Mouse (Mus musculus) fat pad, adult 2 months (tissue): ENCODE results near the gene Lingo1.

Experiments used
- DNase-seq: peaks from one replicate; pipeline ENCODE4 v3.0.0-alpha.2; 2011; ENCODE audit warnings: low read depth, low spot score; ENCODE audit errors: extremely low read depth

Lingo1 gene

DNA sequence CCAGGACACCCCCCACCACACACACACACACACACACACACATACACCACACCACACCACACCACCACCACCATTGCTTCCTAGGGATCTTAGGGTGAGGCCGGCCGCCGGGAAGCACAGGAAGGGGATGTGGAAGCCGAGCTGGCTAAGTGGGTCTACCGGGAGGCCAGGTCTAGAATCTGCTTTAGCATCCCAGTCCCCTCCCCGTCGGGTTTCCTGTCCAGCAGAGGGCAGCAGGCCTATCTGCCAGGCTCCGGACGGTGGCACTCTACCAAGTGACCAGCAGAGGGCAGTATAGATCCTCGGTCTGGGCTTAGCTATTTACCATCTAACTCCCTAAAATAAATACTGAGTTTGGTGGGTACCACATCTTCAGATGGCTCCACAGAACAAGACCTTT is 160.1 kb downstream of the Lingo1 start:
- DNase-seq, result no peak

DNA sequence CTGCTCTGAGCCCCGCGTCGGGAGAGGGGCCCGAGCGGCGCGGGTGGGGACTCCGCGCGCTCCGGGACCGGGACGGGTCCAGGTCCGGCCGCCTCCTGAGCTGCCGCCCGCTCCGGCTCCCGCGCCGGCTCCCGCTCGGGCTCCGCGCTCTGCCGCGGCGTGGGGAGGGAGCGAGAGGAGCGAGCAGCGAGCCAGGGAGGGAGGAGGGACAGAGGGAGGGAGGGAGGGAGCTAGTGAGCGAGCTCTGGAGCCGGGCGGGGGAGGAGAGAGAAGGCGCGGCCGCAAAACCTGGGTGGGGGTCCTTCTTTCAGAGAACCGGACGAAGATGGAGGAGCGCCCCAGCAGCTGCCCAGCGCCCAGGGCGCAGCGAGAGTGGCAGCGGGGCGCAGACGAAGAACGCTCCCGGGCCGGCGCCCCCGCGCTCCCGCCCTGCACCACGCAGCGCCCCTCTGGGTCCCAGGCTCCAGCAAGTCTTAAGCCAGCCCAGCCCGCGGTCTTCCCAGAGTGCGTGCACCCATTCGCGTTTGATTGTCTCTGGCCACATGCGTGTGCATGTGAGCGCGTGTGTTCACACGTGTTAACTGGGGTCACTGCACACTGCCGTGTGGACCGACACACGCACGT is 160.7 kb downstream of the Lingo1 start:
- no peak for DNase-seq

DNA sequence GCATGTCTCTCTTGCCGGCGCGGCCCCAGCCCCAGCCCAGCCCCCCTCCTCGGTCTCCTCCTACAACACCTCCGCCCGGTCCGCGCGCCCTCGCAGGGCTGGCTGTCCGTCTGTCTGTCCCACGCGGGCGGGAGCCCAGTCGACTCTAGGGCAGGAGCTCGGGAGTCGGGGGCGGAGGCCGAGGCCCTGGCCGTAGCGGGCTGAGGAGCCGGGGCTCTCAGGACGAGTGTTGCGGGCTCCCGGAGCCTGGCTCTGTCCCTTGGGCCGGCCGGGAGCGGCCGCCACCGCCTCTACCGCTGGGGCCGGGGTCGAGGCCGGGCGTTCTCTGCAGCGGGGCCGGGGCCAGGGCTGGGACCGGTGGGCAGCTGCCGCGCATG is 161.2 kb downstream of the Lingo1 start:
- DNase-seq, result no peak

DNA sequence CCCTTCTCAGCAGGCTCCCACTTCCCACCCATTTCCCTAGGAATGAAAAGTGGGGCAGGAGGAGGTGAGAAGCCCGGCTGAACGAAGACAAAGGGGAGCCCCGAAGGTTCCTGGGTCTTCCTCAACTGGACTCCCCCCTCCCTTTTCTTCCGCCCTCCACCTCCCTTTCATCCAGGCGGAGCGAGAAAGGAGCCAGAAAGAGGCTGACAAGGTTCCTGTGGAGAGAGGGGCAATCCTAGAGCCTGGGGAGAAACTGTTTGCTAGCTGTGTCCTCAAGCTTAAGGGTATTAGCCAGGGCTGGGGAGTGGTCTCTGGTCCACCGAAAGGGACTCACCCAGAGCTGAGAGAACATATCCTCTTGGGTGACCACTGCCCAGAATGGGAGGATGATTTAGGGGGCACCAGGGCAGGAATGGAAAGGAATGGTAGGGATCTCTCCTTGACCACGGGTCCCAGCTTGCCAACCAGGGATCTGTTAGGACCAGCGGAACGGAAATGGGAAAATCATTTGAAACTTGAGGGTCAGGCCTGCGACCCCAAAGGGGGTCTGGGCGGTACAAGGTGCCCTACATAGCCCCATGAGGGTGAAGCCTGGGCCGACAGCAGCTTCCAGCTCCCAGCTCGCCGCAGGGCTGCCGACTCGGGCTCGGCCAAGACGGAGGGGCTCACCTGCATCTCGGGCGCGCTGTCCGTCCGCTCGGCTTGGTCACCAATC is 161.7 kb downstream of the Lingo1 start:
- DNase-seq, result no peak

DNA sequence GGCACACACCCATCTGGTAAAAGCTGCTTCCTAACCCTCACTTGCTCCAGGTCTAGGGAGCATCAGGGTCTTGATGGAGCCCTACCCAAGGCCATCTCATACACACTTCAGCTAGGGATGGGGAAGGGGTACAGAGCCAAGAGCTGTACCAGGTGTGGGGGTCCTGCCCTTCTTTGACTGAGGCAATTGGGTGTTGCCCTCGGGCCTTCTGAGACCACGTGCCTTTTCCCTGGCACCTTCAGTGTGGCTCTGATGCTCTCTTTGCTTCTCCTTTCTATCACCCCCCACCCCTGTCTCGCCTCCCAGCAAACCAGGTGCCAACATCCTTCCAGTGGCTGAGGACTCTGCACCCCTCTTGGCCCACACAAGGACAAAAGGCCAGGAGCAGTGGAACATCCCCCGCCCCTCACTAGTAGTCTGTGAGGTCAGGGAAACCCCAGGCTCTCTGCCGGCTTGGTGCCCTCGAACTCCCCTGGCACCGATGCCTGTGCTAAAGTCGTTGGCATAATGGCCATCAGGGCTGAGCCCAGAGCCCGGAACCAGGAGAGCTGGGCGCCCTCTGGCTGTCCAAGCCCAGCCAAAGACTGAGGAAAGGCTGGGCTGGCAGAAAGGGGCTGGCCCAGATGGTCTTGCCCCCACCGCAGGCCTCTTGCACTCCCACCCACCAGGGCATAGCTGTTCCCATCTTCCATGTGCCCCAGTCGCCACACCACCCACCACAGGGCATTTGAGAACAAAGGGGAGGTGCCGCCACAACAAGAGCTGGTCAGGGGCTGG is 162.6 kb downstream of the Lingo1 start:
- DNase-seq, result no peak

DNA sequence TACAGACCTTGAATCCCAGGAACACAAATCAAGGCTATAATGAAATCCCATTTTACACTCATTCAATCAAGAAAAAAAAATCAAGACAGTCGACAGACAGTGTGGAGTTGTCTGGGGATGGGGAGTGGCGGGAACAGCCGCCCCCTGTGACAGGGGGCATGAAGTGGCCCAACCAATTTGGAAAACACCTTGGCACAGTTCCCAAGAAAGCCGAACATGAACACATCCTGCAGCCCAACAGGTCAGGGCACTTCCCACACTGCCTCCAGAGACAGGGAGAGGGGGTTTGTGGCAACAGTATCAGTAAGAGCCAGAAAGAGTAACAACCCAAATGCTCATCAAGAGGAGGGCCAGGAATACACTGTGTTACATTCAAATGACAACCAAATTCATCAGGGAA is 165.3 kb downstream of the Lingo1 start:
- DNase-seq, result no peak

DNA sequence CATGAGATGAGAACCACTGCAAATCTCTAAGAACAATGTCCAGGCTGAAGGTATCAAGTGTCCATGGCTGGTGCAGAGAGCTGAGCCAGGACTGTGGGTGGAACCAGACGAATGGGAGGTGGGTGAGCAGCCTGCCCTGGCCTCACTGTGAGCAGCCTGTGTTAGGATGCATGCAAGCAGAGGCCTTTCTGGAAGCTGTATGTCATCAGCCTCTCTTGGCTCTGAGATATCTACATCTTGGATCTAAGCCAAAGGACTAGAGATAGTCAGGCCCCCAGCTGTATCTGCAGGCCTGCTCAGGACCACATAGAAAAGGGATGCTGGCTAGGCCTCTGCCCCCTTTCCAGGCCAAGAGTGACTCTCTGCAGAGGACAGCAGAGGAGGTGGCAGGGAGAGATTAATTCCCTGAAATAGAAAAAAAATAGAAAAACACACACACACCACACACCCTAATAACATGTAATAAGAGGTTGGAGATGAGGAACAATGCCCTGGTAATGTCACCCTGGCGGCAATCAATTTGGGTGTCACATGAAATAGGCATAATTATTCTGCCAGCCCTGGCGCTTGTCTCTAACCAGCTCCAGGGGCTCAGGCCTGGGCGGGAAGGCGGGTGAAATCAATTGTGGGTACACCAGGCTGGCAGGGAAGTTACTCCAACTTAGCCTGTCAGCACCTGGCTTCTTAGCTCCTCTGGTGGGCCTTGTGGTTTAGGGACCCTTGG is 166.4 kb downstream of the Lingo1 start:
- DNase-seq, result no peak

DNA sequence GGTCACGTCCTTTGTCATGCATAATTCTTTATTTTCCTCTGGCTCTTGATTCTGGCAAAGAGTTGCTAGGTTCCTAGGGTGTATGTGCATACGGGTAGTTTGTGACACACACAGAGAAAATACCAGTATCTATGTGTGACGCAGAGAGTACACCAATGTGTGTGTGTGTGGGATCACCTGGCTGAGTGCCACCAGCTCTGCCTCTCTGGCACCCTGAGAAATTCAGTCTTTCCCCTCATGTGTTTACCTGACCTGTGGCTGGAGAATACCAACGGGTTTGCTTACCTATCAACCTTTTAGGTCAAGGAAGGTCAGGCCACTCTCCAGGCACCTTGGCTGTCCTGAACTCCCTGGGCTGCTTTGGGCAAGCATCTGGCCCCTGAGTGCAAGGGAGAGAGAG is 169.0 kb downstream of the Lingo1 start:
- DNase-seq, result no peak

DNA sequence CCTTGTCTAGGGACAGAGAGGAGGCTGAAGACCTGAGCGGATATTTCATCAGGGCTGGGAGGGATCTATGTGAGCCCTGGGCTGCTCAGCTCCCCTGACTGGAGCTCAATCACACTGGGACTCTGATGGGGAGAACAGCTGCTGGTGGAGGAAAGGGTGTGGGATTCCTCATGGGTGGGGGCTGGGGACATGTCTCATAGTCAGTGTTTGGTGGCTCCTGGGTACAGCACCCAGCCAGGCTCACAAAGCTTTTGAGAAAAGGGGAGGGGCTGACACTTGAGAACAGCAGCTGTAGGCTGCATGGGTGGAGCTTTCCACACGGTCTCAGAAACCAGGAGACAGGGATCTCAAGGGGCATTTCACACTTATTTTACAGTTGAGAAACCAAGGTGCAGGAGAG is 171.3 kb downstream of the Lingo1 start:
- no peak for DNase-seq

DNA sequence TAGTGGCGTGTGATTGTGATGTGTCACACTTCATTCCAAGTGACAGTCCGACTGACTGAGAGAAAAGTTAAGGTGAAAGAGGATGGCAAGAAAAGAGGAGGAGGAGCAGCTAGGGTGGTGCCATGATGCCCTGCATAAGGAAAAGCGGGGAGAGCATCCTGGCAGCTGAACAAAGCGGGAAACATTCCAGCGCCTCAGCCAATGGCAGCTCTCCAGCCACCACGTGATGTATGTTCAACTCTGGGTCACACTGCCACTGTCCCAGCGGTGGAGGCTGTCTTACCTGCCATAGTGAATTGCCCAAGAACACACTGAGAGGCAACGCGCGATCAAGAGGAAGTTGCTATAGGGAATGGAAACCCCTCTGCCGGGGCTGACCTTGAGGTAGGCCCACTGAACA is 172.9 kb downstream of the Lingo1 start:
- no peak for DNase-seq

DNA sequence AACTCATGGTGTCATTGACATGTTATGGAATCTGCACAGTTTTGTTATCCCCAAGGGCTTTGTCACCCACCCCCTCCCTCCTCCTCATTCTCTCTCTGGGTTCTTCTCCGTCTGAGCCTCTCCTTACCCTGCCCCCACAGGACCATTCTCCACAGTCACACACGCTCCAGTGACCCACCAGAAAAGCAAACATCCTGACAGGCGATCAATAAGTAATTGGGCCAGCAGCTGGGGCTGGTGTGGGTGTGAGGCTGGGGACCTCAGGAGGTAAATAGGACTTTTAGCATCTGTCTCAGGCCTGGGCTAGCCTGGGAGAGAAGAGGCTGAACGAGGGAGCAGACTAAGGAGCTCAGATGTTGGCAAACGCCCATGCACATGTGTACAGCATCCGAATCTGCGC is 173.5 kb downstream of the Lingo1 start:
- DNase-seq, result no peak

DNA sequence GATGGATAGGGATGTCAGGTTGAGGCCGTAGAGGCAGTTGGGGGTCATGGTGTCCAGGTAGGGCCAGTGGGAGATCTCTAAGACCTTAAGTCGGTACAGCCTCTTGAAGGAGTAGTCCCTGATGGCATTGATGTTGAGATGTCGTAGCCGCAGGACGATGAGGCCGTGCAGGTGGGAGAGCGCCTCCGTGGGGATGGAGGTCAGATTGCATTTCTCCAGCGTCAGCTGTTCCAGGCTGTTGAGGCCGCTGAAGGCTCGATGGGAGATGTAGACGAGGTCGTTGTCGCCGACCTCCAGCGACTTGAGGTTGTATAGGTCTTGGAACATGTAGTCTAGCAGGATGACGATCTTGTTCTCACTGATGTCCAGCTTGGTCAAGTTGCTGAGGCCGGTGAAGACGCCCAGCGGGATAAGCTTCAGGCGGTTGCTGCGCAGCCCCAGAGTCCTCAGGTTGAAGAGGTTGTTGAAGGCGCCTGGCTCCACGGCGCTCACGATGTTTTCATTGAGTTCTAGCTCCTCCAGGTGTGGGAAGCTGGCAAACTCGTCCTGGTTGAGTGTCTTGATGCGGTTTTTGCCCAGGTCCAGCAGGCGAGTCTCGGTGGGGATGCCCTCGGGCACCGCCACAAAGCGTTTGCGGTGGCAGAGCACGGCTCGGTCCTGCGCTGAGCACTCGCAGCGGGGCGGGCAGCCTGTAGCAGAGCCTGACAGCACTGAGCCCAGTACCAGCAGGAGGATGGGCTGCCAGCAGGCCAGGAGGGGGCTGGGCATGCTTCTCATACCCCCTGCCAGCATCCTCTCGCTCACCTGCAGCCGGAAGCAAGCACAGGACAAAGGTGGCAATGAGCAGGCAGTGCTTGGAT is 175.5 kb downstream of the Lingo1 start:
- no peak for DNase-seq

DNA sequence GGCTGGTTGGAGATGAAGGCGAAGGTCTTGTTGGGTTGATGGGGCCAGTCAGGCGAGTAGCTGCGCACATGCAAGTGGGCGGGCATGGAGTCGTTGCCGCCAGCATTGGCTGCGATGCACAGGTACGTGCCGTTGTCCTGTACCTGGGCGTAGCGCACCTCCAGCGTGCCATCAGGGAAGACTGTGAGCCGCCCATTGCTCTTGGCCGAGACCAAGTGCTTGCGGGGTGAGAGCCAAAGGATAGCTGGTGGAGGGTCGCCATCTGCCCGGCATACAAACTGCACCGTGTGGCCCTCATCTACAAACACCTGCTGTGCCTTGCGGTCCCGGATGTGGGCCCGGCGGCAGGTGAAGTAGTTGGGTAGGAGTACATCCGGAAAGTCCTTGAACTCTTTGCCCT is 176.6 kb downstream of the Lingo1 start:
- no peak for DNase-seq

DNA sequence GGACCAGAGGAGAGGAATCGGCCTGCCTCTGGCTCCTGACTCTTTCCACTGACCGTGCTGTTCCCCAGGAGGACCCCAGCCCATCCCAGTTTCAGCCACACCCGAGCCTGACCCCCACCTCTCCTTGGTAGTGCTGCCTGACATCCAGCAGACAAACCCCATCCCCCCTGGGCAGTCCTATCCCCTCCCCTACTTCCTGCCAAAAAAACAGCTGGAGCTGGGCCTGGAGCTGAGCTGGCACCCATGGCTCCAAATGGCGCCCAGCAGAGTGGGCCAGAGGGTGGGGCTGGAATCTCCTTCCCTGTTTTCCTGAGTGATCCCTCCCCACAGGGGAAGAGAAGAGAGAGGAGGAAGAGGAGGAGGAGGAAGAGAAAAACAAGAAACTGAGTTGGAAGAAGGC is 177.6 kb downstream of the Lingo1 start:
- no peak for DNase-seq

DNA sequence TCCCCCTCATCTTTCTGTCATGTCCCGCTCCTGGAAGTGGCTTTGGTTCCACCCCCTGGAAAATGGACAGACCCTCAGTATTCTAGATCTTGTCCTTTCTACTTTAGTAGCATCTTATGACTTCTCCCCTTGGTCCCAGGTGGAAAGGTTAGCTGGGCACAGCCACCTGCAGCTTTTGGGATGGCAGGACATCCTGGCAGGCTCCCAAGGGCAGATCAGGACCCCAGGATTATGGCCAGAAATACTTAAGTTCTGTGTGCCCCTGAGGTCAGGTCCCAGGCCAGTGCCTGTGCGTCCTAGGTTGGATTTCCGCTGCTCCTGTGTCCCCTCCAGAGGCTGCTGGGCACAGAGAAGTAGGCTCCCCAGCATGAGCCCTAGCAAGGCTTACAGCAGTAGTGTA is 180.2 kb downstream of the Lingo1 start:
- no peak for DNase-seq

DNA sequence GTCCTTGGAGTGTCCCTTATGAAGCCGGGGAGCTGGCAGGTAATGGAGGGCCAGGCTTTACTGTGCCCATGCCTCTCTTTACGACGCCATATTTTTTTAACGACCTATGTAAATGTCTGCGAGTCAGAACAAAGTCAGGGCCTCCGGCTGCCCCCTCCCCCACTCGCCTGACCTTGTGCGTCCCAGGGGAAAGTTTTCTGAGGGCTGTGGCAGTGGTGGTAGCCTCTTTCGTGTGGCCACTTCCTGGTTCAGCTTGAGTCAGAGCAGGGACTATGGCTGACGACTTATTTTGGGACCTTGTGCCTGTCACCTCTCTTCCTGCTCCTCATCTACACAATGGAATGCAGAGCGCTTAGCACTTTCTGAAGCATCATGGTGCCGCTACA is 183.5 kb downstream of the Lingo1 start:
- DNase-seq, result no peak

DNA sequence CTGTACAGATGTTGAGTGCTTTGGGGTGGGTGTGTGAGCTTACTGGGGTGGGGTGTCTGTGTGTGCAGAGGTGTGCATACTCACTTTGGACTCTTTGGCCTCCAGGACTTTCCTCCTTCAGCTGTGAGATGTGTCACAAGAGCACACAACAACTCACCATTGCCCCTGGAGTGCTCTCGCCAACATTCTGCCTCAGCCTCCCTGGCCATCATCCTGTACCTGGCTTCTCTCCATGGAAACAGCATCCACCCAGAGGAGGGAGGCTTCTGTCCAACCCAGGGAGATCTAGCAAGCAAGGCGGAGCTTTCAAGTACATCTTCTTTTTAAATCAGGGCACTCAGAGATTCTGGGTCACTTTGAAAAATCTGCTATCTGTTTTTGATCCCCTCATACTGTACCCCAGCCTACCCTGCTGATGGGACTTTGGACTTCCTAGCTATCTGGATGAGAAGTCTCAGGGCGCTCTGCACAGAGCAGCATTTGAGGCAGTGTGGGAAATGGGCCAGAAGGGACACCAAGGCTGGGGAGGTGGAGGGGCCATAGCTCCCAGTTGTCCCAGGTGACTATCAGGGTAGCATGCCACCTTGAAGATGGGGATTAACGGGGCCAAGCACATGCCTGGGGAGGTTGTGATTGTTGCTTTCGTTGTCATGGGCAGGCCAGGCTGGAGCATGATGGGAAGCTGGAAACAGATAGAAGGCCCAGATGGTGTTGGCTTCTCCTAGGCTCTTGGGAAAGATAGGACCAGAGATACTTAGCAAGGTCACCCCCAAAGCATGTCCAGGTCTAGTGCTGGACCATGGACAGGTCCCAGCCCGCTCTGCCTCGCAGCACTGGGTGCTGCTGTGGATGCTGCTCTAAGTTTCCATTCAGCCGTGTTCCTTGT is 184.1 kb downstream of the Lingo1 start:
- no peak for DNase-seq

DNA sequence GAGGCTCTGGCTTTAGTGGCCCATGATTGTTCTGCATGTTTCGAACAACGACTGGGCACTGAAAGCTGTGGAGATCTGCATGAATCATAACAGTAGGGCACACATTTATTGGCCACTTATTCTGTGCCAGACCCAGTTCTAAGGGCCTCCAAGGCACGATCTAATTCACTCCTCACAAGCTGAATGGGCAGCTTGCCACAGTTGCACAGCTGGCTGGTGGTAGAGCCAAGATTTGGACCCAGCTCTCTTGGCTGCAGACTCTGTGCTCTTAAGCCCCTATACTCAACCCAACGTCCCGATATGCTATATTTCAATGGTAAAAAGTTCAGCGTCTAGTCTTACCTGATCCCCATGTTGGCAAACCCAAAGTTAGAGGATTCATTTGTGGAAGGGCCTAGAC is 185.3 kb downstream of the Lingo1 start:
- no peak for DNase-seq

DNA sequence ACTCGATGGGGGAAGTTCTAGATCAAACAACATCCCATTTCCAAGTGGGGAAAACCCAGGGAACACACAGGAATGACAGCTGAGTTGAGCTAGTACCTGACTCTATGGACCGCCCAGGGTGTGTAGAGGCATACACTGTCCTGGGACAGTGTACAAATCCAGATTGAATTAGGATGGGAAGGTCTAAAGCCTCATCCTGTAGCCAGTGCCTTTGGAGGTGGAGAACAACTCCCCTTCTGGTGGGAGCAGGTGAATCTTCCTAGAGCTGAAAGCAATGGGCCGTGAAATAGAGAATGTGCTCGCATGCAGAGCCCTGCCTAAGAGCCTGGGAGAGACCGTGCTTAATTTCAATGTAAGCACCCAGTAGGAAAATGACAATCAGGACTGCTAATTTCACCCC is 185.8 kb downstream of the Lingo1 start:
- no peak for DNase-seq

DNA sequence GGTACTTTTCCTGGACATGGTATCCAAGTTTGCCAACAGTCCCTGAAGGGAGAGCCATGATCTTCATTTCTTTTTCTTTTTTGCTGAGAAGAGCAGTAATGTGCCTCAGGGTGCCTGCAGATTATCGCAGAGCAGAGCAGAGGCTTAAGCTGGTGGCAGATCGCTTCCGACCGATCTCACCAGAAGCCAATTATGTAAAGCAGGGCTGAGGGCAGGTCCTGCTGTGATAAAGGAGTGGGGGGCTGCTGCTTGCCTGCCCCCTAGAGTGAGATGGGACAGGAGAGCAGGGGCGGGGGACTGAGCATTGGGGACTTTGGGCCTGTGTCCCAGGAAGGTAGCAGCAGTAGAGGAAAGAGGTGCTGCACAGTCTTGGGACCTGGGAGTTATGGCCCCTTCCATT is 186.8 kb downstream of the Lingo1 start:
- no peak for DNase-seq
